Mouse (Mus musculus) liver, embryonic 16.5 days (tissue): ENCODE results near the gene Scarb2. TPM values are rescaled to one million over a fixed set of nuclear protein-coding genes. Genes with fewer than 3 reads are reported as not detected.
A peak's percentile ranks its signal among the peaks of the same experiment; 100 is the strongest.

Experiments used
- ATAC-seq: fragments of 200-750 bp; cut with Nextera tagmentation; 2 replicates; pipeline ENCODE4 v1.8.0; 2017; ENCODE audit warnings: low read depth, mild to moderate bottlenecking, moderate number of reproducible peaks, moderate library complexity
- H3K27ac ChIP-seq: fragments of 300-500 bp; sonication (generic); 2 replicates; pipeline ENCODE4 v1.5.1; 2014; ENCODE audit warnings: mild to moderate bottlenecking, low read length
- H3K27me3 ChIP-seq: fragments of 300-500 bp; sonication (generic); 2 replicates; pipeline ENCODE4 v1.6.1; 2014; ENCODE audit warnings: low read depth, low read length, mixed read lengths; ENCODE audit not compliant: control insufficient read depth, insufficient read depth
- H3K36me3 ChIP-seq: fragments of 300-500 bp; sonication (generic); 2 replicates; pipeline ENCODE4 v1.6.1; 2014; ENCODE audit warnings: mild to moderate bottlenecking; ENCODE audit not compliant: control insufficient read depth, insufficient read depth
- H3K4me1 ChIP-seq: fragments of 300-500 bp; sonication (generic); 2 replicates; pipeline ENCODE4 v1.6.1; 2014; ENCODE audit warnings: low read depth, low read length, mixed read lengths; ENCODE audit not compliant: control insufficient read depth
- H3K4me2 ChIP-seq: fragments of 300-500 bp; sonication (generic); 2 replicates; pipeline ENCODE4 v1.6.1; 2014; ENCODE audit warnings: low read depth, low read length, mixed read lengths
- H3K4me3 ChIP-seq: fragments of 300-500 bp; sonication (generic); 2 replicates; pipeline ENCODE4 v1.5.1; 2014; ENCODE audit warnings: low read depth, mild to moderate bottlenecking, low read length
- H3K9ac ChIP-seq: fragments of 300-500 bp; sonication (generic); 2 replicates; pipeline ENCODE4 v1.6.1; 2014; ENCODE audit warnings: low read depth, low read length
- H3K9me3 ChIP-seq: fragments of 300-500 bp; sonication (generic); replicated peaks from 2 replicates; pipeline ENCODE4 v1.6.1; 2016; ENCODE audit warnings: low read length; ENCODE audit not compliant: control insufficient read depth
- WGBS: fragments of 180-500 bp; shearing (Covaris S2); extraction: QIAGEN DNeasy Blood & Tissue Kit; methylation state at CpG from one replicate; pipeline ENCODE4 v1.1.7; 2014; ENCODE audit not compliant: insufficient replicate concordance; 5-methylcytosine and 5-hydroxymethylcytosine counted together
- polyA plus RNA-seq: library from polyadenylated mRNA; unstranded; fragments of >200 nt; fragmentation: Nextera tagmentation; extraction: Ambion mirVana; gene quantifications from 2 replicates; pipeline ENCODE4 v1.2.1, GENCODE M21; 2015

Scarb2 gene
- polyA plus RNA-seq, 1 experiment from 2014 or later: 8.0 TPM

- H3K36me3 ChIP-seq: peaks cover 4% of the 10 kb centered on the region; the same call in 1 of the 2 replicates
- no peaks in the 10 kb centered on the region; the same call in 1 of the 2 replicates for H3K4me1 ChIP-seq
- no peaks in the 10 kb centered on the region for H3K27me3 ChIP-seq
- no peak overlapping the region for H3K4me3 ChIP-seq
- H3K9ac ChIP-seq: no peak overlapping the region
- no peak overlapping the region for H3K4me2 ChIP-seq
- H3K27ac ChIP-seq: no peak overlapping the region
- WGBS: 36% methylated on average over 5 of the region's 5 CpGs
- no peaks in the 10 kb centered on the region for H3K9me3 ChIP-seq
- no peak for ATAC-seq
Observed at GRCm38 (mm10) chr5:92461321-92461720, 45.3 kb downstream of the Scarb2 start.

GRCm38 (mm10) chr5:92458726-92459125 lies 47.9 kb downstream of the Scarb2 start:
- peak; percentile 55 for ATAC-seq
- 56% methylated on average over 5 of the region's 5 CpGs for WGBS
- Histone ChIP-seq H3K36me3 (peaks cover 4% of the 10 kb centered on the region; the same call in 1 of the 2 replicates), H3K9ac (no peak overlapping the region), H3K4me1 (no peaks in the 10 kb centered on the region; the same call in 1 of the 2 replicates), H3K27me3 (no peaks in the 10 kb centered on the region), H3K4me3 (no peak overlapping the region), H3K4me2 (no peak overlapping the region), H3K27ac (no peak overlapping the region), H3K9me3 (no peaks in the 10 kb centered on the region)

DNA sequence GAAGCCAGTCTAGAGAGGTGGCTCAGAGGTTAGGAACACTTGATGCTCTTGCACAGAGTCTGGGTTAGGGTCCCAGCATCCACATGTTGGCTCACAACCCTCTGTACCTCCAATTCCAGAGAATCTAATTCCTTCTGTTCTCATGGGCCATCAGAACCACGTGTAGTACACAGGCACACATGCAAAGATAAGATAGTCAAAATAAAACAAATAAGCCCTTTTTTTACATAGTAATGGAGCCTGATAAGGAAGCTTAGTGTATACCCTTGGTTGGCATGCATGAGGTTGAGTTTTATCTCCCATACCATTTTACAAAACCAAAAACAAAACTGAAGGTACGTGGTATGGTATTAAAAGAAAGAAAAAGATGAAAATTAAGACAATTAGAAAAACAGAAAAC lies 49.2 kb downstream of the Scarb2 start:
- H3K4me2 ChIP-seq: no peak overlapping the region
- ATAC-seq: peak; percentile 64
- peaks cover 4% of the 10 kb centered on the region; the same call in 1 of the 2 replicates for H3K36me3 ChIP-seq
- H3K4me3 ChIP-seq: no peak overlapping the region
- no peaks in the 10 kb centered on the region for H3K27me3 ChIP-seq
- H3K9me3 ChIP-seq: no peaks in the 10 kb centered on the region
- no peak overlapping the region for H3K27ac ChIP-seq
- 24% methylated on average over 2 of the region's 2 CpGs for WGBS
- no peaks in the 10 kb centered on the region; the same call in 1 of the 2 replicates for H3K4me1 ChIP-seq
- H3K9ac ChIP-seq: no peak overlapping the region

DNA sequence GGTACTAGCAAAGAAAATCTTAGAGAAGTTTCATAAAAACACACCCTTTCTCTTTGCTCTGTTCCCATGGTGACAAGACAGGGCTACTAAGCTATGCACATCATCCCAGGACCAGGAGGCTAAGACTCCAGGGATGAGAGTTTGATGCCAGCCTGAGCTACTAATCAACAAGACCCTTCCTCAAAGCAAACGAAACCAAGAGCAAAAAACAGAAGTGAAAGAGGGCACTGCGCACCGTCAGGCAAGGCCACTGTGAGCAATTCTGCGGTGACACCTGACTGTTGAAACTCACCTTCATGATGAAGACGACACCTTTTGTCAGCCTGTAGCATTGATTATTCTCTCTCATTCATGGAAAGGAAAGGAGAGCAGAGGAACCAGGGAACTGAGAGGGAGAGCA lies 53.8 kb downstream of the Scarb2 start:
- no peaks in the 10 kb centered on the region for H3K27me3 ChIP-seq

DNA sequence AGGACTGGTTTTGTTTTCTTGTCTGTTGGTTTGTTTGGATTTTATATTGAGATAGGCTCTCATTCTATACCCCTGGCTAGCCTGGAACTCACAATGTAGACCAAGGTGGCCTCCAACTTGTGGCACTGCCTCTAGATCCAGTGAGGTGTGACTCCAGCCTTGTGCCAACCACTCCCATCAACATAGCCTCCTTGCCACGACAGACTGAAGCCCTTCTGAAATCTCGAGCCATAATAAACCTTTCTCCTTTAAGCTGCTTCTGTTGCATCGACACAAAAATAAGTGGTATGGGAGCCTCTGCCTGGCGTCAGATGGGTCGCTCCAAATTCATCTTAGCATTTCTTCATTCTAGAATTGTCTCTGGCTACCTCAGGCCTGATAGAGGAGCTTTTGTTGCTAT lies 59.9 kb downstream of the Scarb2 start:
- 69% methylated on average over 5 of the region's 5 CpGs for WGBS
- peaks cover 4% of the 10 kb centered on the region; the same call in 1 of the 2 replicates for H3K4me1 ChIP-seq
- peaks cover 4% of the 10 kb centered on the region for H3K36me3 ChIP-seq
- no peak overlapping the region for H3K9ac ChIP-seq
- no peaks in the 10 kb centered on the region for H3K27me3 ChIP-seq
- no peaks in the 10 kb centered on the region for H3K9me3 ChIP-seq
- H3K4me2 ChIP-seq: no peak overlapping the region
- no peak for ATAC-seq
- no peak overlapping the region for H3K27ac ChIP-seq
- no peak overlapping the region for H3K4me3 ChIP-seq

More for the DNA sequence above, 53.8 kb downstream of the Scarb2 start:
- ATAC-seq: no peak
- H3K4me1 ChIP-seq: no peaks in the 10 kb centered on the region; the same call in 1 of the 2 replicates
- WGBS: 78% methylated on average over 5 of the region's 5 CpGs
- H3K4me2 ChIP-seq: no peak overlapping the region
- H3K9ac ChIP-seq: no peak overlapping the region
- H3K4me3 ChIP-seq: no peak overlapping the region
- H3K36me3 ChIP-seq: no peaks in the 10 kb centered on the region; the same call in none of the 2 replicates
- H3K9me3 ChIP-seq: no peaks in the 10 kb centered on the region
- H3K27ac ChIP-seq: no peak overlapping the region

DNA sequence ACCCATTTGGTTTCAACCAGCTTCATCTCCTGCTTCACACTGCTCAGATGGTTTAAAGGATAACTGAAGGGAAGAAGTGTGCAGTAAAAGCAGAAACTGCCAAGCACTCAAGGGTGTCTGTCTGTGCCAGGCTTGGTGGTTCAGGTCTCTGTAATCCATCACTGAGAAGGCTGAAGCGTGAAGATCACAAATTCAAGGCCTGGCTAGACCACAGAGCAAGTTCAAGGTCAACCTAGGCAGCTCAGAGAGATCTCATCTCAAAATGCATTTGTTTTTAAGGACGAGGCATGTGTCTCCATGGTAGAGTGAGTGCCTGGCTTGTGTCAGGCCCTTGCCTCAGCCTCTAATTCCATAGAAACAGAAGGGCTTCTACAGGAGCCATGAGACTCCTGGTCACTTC lies 61.6 kb downstream of the Scarb2 start:
- H3K9me3 ChIP-seq: no peaks in the 10 kb centered on the region
- no peak overlapping the region for H3K27ac ChIP-seq
- WGBS: 63% methylated on average over 2 of the region's 2 CpGs
- peaks cover 4% of the 10 kb centered on the region for H3K36me3 ChIP-seq
- no peak overlapping the region for H3K9ac ChIP-seq
- H3K27me3 ChIP-seq: no peaks in the 10 kb centered on the region
- no peak overlapping the region for H3K4me3 ChIP-seq
- no peak for ATAC-seq
- no peak overlapping the region for H3K4me2 ChIP-seq
- peaks cover 8% of the 10 kb centered on the region; the same call in 1 of the 2 replicates for H3K4me1 ChIP-seq

DNA sequence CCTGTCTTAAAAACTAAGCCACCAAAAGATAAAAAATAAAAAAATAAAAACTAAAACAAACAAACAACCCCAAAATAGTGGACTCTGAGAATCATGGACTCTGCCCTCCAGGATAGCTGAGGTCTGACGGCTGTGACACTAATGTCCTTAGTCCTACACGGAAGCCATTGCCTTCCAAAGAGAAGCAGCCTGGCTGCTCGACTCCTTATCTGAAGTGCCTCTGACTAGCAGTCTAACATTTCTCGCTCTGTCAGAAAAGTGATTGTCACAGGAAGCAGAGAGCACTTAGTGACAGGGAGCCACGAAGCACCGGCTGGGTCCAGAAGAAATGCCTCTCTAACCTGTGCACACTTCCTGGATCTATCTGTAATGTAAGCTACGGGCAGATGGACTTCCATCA lies 63.7 kb downstream of the Scarb2 start:
- no peak overlapping the region for H3K9ac ChIP-seq
- H3K9me3 ChIP-seq: no peaks in the 10 kb centered on the region
- WGBS: 32% methylated on average over 7 of the region's 7 CpGs
- no peak overlapping the region for H3K4me2 ChIP-seq
- peak; percentile 40; the same call in 1 of the 2 replicates for ATAC-seq
- peaks cover 13% of the 10 kb centered on the region; the same call in 1 of the 2 replicates for H3K4me1 ChIP-seq
- no peak overlapping the region for H3K4me3 ChIP-seq
- H3K27me3 ChIP-seq: no peaks in the 10 kb centered on the region
- peaks cover 4% of the 10 kb centered on the region for H3K36me3 ChIP-seq
- 0 out of 2 replicates have a peak overlapping the region, but pooled peaks have one; percentile 23 for H3K27ac ChIP-seq

GRCm38 (mm10) chr5:92441494-92441893 lies 65.1 kb downstream of the Scarb2 start:
- Histone ChIP-seq H3K27me3 (no peaks in the 10 kb centered on the region), H3K4me3 (no peak overlapping the region), H3K27ac (no peak overlapping the region), H3K4me2 (no peak overlapping the region), H3K9ac (no peak overlapping the region), H3K9me3 (no peaks in the 10 kb centered on the region), H3K36me3 (no peaks in the 10 kb centered on the region; the same call in 1 of the 2 replicates), H3K4me1 (peaks cover 15% of the 10 kb centered on the region; the same call in 1 of the 2 replicates)
- 59% methylated on average over 5 of the region's 5 CpGs for WGBS
- peak; percentile 51; the same call in 1 of the 2 replicates for ATAC-seq

GRCm38 (mm10) chr5:92438540-92438939 lies 68.1 kb downstream of the Scarb2 start:
- Histone ChIP-seq H3K4me2 (no peak overlapping the region), H3K9me3 (no peaks in the 10 kb centered on the region), H3K4me3 (no peak overlapping the region), H3K27me3 (no peaks in the 10 kb centered on the region), H3K9ac (no peak overlapping the region), H3K27ac (no peak overlapping the region), H3K36me3 (no peaks in the 10 kb centered on the region), H3K4me1 (peaks cover 19% of the 10 kb centered on the region; the same call in 1 of the 2 replicates)
- WGBS: 34% methylated on average over 8 of the region's 8 CpGs
- ATAC-seq: no peak
